Mouse (Mus musculus) left cerebral cortex, adult 18-20 months (tissue): ENCODE data around the gene Nisch. TPM values are rescaled to one million over a fixed set of nuclear protein-coding genes. Genes with fewer than 3 reads are reported as not detected.

ENCODE experiments used
- DNase-seq, 2 experiments: peaks; one replicate each; pipeline ENCODE4 v3.0.0; 2021 to 2022; ENCODE audit warnings: low spot score in 2 of 2, mixed read lengths in 1 of 2
- long read RNA-seq, 2 experiments: library from polyadenylated mRNA; stranded (forward); transcript quantifications; one replicate each; pipeline ENCODE4 v2.0.0; 2021
- total RNA-seq, 2 experiments: library from RNA; stranded (reverse); gene quantifications; 2 replicates each; pipeline ENCODE4 v1.2.3; 2021

Nisch gene
- total RNA-seq: 100 to 1,000 TPM; 359 to 363 TPM
- long read RNA-seq, experiment 1, full-length matches to known transcripts: 162 of 403 reads
- long read RNA-seq, experiment 1, partial matches to known transcripts: 113 of 403 reads
- long read RNA-seq, experiment 1, other reads (novel, unspliced or antisense): 128 of 403 reads
- long read RNA-seq, experiment 2, full-length matches to known transcripts: 84 of 259 reads
- long read RNA-seq, experiment 2, partial matches to known transcripts: 59 of 259 reads
- long read RNA-seq, experiment 2, other reads (novel, unspliced or antisense): 116 of 259 reads

- DNase-seq: no peak
Observed at GRCm38 (mm10) chr14:31216846-31217245, at the start of gene Nisch. TSS of gene Nisch (minus strand) at chr14:31216946.

DNA sequence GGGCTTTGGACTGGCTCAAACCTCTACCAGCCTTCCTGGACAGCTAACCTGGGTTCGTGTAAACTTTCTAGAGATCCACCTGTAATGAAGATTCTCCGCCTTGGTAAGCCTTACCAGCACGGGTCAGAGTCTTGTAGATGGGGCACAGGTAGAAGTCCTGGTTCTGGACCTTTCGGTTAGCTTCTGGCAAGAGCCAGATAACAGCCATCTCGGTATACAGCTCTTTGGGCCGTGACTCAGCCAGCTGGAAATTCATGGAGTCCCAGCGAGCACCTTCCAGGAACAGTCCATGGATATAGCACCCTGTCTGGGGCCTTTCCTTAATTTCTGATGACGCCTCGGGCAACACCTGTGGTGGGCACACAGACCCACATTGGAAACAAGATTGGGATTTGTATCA is 44.2 kb upstream of the Nisch start:
- DNase-seq: no peak

GRCm38 (mm10) chr14:31260374-31260773 is 43.6 kb upstream of the Nisch start:
- DNase-seq: no peak

- DNase-seq: no peak
Observed at GRCm38 (mm10) chr14:31258476-31259050, 41.8 kb upstream of the Nisch start.

GRCm38 (mm10) chr14:31252091-31252490 is 35.3 kb upstream of the Nisch start:
- no peak for DNase-seq

DNA sequence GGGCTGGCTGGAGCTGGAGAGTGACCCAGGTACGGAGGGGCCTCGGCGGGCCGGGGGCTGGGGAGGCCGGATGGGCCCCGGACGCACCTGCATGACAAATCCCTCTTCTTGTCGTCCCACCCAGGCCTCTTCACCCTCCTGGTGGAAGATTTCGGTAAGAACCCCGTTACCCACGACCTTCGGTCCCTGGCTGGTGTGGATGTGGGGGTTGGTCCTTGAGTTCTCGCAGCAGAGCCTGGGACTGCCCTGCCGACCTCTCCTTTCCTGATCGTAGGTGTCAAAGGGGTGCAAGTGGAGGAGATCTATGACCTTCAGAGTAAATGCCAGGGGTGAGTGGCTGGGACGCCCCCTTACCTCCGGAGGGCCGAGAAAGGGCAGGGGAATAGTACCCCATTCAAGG is 34.9 kb upstream of the Nisch start:
- no peak for DNase-seq

DNA sequence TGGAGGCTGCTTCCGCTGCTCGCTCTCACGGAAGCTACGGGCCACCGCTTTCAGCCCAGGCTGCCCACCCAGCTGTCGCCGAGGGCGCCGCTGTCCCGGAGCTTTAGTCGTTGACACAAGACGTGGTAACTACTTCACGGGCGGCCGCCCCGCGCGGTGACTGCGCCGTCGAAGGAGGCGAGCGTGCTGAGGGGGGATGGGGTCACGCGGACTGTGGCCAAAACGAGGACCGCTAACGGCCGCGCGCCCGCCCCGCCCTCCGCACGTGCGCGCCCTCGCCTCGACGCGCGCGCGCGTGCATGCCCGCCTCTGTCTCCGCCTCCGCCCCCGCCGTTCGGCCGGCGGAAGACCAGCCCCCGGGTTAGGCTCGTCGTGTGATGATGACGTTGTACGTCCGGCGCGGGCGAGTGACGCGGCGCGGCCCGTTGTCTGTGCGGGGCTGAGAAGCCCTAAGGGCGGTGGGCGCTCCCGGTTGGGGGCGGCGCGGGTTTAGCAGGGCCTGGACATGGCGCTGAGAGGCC is 34.4 kb upstream of the Nisch start, which contains the start of the genes Phf7 and Bap1:
Gene Phf7 (minus strand): TSS at position 234 of the 521 bp plus-strand sequence.
Gene Bap1 (plus strand): TSS at position 367 of the 521 bp plus-strand sequence.
- peak; percentile 97 for DNase-seq

GRCm38 (mm10) chr14:31250222-31251083 is 33.7 kb upstream of the Nisch start:
- DNase-seq: no peak

GRCm38 (mm10) chr14:31248396-31248795 is 31.6 kb upstream of the Nisch start:
- DNase-seq: no peak

DNA sequence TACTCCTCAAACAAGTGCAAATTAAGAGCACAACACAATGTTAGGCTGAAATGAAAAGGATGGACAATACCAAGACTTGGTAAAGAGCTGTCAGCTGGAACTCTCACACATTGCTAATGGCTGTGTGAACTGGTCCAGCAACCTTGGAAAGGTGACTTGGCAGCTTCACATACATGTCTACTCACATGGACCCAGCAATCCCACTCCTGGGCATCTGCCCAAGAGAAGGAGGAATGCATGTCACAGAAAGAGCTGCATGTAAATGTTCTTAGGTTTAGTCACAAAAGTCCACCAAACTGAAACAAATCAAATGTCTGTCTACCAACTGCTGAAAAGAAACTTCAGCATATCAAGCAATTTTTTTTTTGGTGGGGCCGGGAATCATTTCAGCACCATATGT is 29.2 kb upstream of the Nisch start:
- DNase-seq: no peak

DNA sequence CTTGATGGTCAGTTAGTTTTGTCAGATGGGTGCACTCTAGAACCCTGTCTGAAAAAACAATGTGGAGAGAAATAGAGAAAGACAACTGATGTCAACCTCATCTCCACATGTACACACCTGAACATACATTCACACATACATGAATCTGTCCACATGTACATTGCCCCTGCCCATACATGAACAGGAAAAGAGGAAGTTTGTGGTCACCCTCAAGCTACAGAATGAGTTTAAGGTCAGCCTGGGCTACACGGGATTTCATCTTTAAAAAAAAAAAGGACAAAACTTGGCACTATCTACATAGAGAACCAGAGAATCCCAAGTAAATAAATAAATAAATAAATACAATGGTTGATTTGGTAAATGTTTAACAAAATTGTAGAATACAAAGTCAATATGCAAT is 28.0 kb upstream of the Nisch start:
- DNase-seq: no peak

GRCm38 (mm10) chr14:31240528-31240927 is 23.8 kb upstream of the Nisch start:
- DNase-seq: no peak

DNA sequence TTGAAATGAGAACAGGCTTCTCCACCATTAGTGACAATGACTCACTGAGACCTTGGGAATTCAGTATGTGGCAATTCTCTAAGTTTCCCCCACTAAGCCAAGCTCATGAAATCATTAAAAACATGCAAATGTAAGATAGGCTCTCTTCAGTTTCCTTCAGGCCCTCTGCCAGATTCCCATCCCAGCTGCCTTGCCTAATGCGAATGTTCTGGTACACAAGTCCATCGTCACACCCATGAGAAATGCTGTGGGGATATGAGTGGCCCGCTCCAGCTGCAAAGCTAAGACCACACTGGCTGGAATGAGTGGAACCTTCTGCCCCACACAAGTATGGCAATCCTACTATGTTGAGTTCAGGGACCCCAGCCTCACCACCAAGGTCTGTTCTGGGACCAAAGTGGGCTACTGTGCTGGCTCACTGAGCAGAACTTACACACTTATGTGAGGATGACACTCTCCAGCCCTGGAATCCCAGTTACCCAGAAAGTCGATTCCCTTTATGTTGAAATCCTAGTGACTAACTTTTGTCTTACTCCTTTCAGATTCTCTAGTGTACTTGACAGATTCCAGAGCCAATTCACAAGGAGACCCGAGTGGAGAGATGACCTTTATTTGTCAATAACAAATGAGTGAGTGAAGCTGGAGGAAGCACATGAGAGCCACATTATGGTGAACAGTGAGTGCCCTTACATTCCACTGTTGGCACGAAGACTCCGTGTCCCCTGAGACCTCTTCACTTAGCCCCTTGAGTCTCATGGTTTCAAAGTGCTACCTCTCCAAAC is 20.5 kb upstream of the Nisch start:
- DNase-seq: no peak

DNA sequence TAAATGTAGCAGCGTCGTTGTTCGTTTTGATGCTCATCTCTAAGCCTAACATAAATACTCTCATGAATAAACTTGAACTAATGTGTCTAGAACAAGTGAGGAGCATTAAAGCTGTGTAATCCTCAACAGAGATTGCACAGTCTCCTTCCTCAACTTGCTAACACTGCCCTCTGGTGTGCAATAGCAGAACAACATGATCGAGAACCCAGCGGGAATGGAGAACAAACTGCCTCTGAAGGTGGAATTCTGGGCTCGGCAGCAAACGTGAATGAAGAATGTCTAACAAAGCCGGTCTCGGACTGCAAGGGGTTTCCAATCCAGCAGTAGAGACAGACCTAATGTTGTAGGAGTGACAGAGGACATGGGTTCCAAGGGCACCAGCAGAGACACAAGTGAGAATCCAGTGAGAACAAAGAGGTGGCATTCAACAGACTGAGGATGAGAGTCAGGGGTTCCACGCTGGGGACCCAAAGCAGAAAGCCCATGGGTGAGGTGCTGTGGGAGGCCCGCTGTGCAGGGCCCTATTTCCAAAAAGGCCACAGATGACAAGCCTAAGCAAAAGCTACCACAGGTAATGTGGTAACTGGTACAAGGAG is 17.3 kb upstream of the Nisch start:
- peak; percentile 86 to 93 for DNase-seq

DNA sequence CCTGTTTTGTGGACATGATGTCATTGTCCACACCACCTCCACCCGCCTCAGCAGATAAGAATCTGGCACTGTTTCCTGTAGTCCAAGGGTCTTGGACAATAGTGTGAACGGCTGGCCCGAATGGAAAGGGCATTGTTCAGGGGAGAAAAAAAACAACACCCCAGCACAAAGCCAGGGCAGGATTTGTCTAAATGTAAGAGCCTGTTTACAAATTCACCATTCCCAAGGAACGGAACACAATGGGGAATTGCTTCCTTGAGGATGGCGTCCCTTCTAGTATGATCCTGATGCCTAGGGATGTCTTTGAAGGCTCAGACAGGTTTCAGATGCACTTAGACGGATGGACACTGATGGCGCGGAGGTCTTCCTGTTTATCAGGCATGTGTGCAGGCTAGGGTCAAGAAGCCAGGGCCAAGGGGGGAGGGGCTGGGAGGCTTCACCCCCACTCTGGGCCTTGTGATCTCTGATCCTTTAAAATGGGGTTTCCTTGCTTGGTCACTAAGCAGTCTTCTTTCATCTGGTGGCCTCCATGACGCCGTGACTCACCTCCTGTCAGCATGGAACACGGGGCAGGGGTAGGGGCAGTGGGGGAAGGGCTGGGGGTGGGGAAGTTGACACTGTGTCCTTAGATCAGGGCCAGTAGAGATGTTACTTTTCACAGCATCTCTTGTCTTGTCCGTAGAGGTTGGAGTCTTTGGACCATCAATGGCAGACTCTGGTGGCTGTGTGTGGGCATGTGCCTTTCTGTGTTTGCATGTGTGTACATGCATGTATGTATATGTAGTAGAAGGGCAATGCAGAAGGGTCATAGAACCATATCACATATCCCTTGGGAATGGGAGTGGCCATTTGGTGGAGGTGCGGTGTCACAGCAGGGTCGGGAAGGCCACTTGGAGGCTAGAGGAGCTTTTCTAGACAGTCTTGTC is 16.6 kb upstream of the Nisch start:
- no peak for DNase-seq

- no peak for DNase-seq
Observed at GRCm38 (mm10) chr14:31232404-31233069, 15.8 kb upstream of the Nisch start.

DNA sequence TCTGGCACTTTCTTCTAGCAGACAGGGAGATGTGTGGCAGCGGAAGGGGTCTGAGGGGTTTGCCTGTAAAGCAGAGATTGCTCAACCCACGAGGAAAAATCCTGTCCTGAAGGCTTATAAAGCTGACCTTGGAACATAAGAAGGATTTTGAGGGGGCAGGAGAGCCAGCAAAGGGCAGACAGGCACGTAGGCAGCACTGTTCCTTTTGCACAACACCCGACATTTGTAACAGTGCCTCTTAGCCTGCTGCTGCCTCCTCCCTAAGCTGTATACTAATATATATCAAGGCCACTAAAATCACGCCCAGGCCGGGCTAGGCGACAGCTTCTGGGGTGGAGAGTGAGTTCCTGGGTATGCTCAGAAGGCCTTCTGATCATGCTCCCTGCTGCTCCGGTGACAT is 13.7 kb upstream of the Nisch start:
- DNase-seq: no peak

DNA sequence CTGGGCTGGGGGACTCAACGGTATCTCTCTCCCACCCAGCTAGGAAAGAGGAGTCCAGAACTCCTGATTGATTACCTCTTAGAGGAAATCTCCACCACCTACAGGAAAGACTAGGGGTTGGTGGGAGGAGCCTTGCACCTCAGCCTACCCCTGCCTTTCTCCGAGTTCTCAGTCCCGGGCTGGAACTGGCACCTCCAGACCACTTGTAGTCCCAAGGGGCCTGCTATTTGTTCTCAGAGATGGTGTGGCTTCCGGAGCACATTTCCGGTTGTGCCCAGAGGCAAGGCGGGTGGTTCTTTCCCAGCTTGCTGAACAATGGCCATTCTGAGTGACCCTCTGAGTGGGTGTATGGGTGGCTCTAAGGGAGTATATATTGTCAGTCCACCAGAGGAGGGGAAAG is 11.5 kb upstream of the Nisch start:
- no peak for DNase-seq

DNA sequence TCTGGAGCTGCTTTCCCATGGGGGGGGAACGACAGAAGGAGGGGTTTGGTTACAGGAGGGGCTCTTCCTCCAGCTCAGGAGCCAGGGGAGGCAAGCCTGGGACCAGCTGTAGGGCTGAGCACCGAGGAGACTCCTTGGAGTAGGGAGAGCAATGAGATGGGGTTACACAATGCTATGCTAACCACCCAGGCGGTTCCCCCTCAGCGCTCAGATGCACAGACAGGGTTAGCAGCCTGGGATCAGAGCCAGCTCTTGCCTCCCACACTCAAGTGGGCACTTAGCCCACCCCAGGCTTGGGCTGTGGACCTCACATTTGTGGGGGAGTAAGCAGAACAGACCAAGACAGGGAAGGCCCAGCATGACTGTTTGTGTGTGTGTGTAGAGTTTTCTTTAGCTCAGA is 10.2 kb upstream of the Nisch start:
- DNase-seq: peak; percentile 44 to 67
